Mouse (Mus musculus): ENCODE results near the gene Baz1a.

Gene Baz1a

DNA sequence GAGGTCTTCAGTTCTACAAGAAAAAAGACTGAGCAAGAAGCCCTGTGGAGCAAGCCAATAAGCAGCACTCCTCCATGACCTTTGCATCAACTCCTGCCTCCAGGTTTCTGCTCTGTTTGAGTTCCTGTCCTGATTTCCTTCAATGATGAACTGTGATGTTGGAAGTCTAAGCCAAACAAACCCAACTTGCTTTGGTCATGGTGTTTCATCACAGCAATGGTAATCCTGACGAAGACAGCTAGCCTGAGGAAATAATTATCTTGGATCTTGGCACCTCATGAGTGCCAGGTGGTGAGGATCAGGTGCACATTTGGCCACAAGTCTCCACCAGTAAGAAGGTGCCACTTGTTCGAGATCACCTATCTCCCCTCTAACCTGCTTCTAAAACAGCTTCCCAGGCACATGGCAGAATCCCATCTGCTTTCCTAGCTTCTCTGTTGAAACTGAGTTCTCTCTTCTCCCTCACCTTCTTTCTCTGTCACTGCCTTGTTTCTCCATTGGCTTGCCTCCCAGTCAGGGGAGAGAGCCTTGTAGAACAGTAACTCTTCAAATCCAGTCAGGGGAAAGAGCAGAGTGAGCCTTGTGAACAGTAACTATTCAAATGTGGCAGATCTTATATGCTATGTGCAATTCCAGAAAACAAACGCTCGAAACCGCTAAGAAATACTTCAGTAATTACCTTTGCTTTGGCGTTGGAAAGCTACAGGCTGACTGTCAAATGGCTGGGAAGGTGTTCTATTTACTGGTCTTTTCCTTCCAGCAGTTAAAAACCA lies at the start of gene Baz1a:
TSS of gene Baz1a (minus strand) at position 723 of the 773 bp plus-strand sequence.
- DNase-seq: no peak

DNA sequence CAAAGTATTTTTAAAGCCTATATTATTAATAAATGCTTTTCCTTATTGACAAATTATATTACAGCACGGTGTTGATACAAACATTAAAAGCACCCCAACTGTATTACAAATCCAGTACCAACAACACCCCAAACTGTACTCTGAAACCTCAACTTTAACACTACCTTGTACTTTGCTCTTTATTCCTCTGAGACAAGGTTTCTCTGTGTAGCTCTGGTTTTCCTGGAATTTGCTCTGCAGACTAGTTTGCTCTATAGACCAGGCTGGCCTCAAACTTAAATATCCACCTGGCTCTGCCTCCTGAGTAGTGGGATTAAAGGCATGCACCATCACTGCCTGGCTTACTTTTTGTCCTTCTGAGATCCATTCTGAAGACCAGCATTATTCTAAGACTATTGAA lies 48.0 kb upstream of the Baz1a start:
- no peak for DNase-seq

DNA sequence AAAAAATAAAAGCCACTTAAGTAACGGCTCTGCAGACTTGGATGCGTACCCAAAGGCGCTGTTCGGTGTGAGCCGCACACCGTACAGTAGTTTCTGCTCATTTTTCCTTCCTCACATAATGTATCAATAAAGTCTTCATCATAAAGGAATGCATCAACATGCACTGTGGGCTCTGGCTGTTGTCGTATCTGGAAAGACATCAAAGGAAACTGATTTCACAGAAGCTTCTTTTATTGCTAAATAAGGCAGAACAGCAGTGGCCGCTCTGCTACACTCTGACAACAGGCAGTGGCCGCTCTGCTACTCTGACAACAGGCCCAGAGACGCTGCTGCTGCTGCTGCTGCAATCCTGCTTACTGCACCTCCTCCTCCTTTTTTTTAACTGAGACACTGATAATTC lies 46.9 kb upstream of the Baz1a start:
- DNase-seq: no peak

DNA sequence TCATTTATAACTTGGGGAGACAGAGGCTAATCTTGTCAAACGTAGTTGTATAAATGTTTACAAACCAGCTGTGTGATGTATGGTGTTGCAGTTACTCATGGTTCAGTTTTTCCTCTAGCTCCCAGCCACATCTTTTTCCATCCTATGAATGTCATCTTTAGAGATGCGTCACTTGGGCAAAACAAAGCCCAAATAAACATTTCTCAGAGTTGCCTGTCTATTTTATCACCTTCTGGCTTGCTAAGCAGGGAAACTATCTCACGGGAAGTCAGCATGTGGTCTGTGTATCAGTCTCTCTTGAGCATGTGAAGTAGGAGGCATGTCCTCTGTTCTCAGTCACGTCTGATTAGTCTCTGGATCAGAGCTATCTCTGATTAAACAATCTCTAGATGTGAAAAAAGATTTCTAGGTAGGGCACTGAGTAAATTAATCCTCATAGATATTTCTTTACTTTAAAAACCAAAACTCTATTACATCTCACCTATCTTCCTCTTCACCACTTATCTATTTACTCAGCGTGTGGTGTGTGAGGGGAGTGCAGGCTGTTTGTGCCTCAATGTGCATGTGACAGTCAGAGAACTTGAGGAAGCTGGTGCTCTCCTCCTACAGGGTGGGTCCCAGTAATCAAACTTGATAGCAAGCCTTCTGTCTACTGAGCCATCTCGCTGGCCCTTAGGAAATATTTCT lies 46.2 kb upstream of the Baz1a start:
- DNase-seq: no peak

GRCm38 (mm10) chr12:55059812-55060211 lies 45.7 kb upstream of the Baz1a start:
- no peak for DNase-seq

DNA sequence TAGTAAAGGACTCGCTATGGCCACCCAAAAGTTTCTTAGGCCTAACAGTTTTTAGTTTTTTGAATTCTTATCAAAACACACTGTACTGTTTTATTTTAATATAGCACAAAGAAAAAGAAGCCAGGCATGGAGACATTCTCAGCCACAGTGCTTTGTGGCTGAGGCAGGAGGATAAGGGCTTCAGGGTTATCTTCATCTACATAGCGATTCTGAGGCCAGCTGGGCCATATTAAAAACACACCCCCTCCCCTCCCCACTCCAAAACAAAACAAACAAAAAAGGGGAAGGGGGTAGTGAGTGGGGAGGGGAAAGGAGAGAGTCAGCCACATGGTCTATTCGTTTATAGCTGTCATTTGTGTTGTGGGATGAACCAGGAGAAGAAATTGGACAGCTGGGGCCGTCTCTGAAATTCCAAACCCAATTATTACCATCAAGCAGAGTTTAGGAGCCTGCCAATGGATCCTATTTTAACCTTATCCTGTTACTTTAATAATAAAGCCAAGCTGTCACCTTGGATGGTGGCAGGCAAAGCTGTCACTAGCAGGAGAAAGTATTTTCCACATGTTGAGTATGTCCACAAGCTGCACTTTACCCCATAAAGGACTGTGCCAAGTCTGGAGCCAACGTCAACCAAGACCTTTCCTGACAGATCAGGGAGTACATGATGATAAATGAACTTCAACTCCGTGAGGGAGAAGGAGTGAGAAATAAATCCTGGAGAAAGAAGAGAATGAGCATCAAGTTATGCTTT lies 44.9 kb upstream of the Baz1a start:
- DNase-seq: no peak

DNA sequence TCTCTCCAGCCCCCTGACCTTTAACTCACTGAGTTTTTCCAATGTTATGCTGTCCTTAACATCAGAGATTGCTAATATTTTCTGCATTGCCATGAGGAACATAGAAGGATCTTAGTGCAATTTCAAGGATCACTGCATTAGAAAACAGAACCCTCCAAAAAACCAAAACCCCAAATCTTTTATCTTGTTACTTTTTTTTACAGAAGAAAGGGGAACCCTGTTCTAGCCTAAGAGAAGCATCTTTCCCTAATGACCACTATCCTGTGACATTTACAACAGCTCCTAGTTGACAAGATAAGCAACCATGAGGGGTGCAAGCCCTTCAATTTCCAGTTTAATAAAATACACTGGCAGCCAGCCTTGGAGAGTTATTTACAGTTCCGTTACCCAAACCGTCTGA lies 42.6 kb upstream of the Baz1a start:
- DNase-seq: no peak

- DNase-seq: no peak
Measured at GRCm38 (mm10) chr12:55054551-55055241, 40.5 kb upstream of the Baz1a start.

DNA sequence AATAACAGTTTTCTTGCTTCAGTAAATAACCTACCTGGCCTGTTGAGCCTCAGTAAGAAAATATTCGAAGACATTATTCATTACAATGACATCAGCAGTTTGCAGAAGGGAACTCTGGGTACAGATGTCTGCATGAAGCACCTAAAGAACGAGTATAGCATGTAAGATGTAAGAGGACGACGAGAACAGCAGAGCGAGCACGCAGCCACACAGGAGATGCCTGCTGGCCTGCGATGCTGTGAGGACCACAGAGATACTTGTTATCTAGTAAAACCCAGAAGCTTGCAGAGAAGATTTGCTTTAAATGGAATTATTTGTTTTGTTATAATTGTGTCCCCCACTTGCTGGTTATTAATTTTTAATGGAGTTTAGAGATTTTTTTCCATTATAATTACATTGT lies 39.1 kb upstream of the Baz1a start:
- DNase-seq: no peak

GRCm38 (mm10) chr12:55051210-55052173 lies 37.3 kb upstream of the Baz1a start:
- DNase-seq: no peak

DNA sequence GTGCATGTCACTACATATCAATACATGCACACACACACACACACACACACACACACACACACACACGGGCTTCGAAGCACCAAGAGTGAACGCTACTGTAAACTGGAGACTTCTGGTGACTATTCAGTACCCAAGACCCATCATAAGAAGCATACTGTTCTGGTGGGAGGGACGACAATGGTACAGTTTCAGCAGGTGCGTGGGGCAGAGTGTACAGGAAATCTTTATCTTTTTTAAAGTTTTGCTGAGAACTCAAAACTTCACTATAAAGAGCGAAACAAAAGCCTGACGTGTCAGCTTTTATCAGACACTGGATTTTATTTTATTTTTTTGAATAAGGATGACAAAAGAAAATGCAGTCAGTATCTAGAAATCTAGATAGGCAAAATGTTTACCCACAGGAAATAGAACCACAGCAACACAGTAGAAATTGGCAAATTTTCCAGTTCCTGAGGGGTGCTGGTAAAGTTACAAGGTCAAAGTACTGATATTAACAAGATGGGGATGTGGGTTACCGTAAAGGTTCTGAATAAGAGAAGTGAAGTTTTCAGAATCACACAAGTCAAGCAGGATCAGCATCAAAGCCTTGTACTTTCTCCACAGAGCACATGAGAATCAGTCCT lies 35.7 kb upstream of the Baz1a start:
- no peak for DNase-seq

GRCm38 (mm10) chr12:55041011-55041410 lies 26.9 kb upstream of the Baz1a start:
- no peak for DNase-seq

DNA sequence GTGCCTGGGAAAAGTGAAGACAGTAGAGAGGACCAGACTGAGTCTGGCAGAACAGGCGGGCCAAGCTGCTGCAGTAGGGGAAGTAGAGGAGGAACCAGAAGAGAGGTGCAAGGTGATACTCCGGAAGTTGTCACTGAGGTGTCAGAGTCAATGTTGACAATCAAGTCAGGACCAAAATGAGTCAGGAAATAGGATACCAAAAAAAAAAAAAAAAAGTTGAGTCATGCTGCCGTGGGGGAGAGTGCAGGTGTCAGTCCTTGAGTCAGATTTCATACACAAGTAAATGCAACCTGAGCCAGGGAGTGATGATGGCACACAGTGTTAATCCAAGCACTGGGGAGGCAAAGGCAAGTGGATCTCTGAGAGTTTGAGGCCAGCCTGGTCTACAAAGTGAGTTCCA lies 12.9 kb upstream of the Baz1a start:
- no peak for DNase-seq

DNA sequence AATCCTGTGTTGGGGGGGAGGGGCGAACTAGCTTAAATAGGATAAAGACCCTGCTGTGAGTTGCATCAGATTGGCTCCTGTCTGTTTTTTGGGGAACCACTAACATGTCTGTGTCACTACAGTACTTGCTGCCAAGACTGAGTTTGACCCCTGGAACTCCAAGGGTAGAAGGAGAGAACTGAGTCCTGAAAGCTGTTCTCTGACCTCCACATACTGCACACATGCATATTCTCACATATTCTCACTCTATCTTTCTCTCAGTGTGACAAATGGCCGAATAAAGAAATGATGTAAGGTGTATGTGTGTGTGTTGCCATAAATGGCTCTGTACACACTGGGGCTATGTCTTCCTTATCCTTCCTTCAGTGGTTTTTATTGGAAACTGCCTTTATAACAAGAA lies 9.1 kb upstream of the Baz1a start:
- DNase-seq: no peak

- no peak for DNase-seq
Measured at GRCm38 (mm10) chr12:55019421-55019877, 5.3 kb upstream of the Baz1a start.

- DNase-seq: no peak
Measured at GRCm38 (mm10) chr12:55017119-55017721, 3.1 kb upstream of the Baz1a start.

GRCm38 (mm10) chr12:55016339-55017118 lies 2.4 kb upstream of the Baz1a start:
- DNase-seq: no peak

- no peak for DNase-seq
Measured at GRCm38 (mm10) chr12:55015428-55015827, 1.3 kb upstream of the Baz1a start.

DNA sequence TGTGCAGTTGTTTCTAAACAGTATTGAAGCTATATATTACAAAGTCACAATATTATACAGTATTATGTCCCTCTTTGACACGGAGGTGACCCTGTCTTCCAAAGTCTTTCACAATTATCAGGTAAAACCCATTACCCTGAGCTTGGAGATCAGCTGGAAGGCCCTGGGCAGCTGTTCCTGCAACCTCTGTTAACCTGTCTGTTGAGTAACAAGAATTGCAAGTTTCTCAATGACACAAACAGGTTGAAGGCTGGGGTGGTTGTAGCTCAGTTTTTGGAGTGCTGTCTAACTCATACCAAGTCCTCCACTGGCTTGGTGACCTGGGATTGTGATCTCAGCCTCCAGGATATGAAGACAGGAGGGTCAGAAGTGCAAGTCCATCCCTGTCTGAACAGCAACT lies 1.1 kb downstream of the Baz1a start:
- DNase-seq: no peak

DNA sequence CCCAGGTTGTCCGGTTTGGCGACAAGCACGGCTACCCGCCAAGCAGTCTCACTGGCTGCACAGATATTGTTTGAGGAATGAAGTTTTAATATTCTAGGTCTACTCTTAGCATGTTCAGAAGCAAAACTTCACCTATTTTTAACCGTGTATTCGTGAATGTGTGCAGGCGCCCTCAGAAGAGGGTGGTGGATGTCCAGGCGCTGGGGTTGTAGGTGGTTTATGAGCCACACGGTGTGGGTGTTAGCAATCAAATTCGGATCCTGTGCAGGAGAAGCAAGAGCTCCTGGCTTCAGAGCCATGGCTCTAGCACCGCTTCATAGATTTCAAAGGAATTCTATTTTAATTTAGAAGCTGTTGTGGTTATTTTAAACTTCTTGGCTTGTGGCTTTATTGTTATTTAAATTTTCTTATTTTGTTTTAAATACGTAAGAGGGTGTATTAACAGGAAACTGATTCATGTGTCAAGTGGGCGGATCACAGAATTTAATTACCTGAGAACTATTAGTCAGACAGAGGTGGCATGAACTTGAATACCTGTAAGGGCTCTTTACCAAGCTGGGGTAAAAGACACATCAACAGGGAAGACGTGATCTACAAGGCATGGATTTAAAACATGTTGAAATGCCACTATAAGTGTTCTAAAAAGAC lies 6.7 kb downstream of the Baz1a start:
- no peak for DNase-seq
